Mouse (Mus musculus) ES-Bruce4 (cell line): Measurements from ENCODE around the gene Phf11b.
"Not testable (repeated sequence)": the region's sequence is repeated elsewhere in the genome, so short reads cannot be mapped to it uniquely, and the experiment has no call there.

Experiments used
- CTCF ChIP-seq: IDR thresholded peaks from one replicate; pipeline ENCODE4 v1.8.1; 2011; ENCODE audit warnings: low read depth, low read length
- EP300 ChIP-seq: IDR thresholded peaks from 2 replicates; pipeline ENCODE4 v1.6.1; 2011; ENCODE audit warnings: low read depth, low read length; ENCODE audit not compliant: insufficient read depth

DNA sequence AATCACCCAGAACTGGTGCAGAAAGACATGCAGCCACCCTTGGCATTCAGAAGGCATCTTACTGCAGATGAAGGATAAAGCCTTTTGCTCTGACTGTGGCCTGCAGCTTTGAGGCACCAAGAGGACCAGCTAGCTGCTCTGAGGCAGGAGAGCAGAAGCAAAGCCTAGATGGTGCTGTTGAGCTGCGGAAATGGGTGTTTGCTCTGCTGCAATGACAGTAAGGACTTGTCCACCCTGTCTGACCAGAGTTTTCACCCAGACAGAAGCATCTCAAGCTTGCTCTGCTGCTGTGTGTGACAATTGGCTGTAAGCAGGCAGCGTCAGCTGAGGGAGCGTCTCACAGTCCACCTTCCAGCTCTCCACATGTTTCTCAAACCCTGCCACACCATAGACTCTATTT, 10.7 kb downstream of the Phf11b start:
- not testable (repeated sequence) for TF ChIP-seq EP300
- peak; percentile 40 for TF ChIP-seq CTCF
